Mouse (Mus musculus): ENCODE data around the gene Mif4gd.
"Not testable (repeated sequence)": the region's sequence is repeated elsewhere in the genome, so short reads cannot be mapped to it uniquely, and the experiment has no call there.

Mif4gd gene

DNA sequence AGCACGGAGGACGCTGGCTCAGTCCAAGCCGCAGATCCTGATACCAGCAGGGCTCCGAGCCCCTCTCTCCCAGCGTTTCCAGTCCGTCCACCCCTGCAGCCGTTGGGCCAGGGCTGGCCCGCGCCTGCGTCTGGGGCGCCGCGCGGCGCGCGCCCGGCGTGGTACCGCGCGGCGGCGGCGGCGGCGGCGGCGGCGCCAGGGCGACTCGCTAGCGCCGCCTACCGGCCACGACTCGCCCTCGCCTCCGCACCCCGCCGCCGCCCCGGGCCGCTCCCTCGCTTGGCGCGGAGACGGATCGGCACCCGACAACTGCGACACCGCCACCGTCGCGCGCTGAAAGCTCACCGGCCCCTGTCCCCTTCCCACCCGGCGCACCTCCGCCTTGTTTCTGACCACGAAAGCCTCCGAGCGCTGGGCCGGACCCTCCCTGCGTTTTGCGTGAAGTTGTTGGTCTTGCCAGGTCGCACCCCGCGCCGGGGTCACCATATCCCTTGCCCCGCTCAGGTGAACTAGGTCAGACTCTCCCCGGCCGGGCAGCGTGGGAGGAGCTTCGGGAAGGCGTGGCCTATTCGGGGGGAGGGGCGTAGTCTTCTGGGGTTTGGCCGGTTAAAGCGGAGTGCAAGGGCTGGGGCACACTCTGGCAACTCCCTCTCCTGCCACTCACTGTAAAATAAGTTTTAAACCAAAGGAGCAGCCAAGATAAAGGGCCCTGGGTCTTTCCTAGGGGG lies at the start of gene Mif4gd:
Mif4gd (minus strand) TSS at position 560 of the 728 bp plus-strand sequence.
- no peak for DNase-seq (ENCODE audit: extremely low read depth, low read depth, low spot score)

DNA sequence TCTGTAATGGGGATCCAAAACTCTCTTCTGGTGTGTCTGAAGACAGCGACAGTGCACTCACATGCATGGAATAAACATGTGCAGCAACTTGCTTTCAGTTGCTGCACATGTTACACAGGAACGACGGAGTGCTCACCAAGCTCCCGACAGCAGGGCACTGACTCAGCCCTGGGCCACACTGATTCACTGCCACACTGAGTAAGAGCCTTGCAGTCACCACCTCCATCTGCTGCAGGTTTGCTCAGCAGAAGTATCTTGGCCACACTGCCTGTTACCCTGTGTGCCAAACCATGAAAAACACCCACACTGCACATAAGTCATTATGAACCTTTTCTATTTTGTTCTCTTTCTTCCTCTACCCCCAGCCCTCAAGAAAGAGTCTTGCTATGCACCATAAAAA lies 47.6 kb upstream of the Mif4gd start:
- DNase-seq (ENCODE audit: extremely low read depth, low read depth, low spot score) = no peak

- DNase-seq (ENCODE audit: extremely low read depth, low read depth, low spot score) = no peak
Observed at GRCm38 (mm10) chr11:115658521-115658920, 45.8 kb upstream of the Mif4gd start.

GRCm38 (mm10) chr11:115654128-115654527 lies 41.4 kb upstream of the Mif4gd start:
- no peak for DNase-seq (ENCODE audit: extremely low read depth, low read depth, low spot score)

GRCm38 (mm10) chr11:115653194-115653593 lies 40.4 kb upstream of the Mif4gd start:
- DNase-seq (ENCODE audit: extremely low read depth, low read depth, low spot score) = no peak

GRCm38 (mm10) chr11:115651680-115652079 lies 38.9 kb upstream of the Mif4gd start:
- DNase-seq (ENCODE audit: extremely low read depth, low read depth, low spot score) = no peak

DNA sequence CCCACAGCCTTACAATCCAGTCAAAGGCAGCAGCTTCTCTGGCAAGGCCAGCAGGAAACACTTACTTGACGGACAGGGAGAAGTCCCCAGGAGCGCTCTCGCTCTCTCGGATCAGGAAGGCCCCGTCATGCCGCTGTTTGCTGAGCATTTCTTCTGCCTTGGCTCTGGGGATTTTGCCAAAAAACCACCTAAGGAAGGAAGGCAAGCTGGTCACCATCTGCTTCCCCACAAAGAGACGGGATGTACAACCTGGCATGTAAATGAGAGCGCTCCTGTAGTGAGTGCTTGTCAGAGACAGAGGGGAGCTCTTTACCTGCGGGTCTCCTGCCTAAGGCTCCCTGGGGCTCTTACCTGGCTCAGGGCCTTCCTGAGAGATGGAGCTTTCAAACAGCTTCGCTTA lies 36.9 kb upstream of the Mif4gd start:
- no peak for DNase-seq (ENCODE audit: extremely low read depth, low read depth, low spot score)

- no peak for DNase-seq (ENCODE audit: extremely low read depth, low read depth, low spot score)
Observed at GRCm38 (mm10) chr11:115647459-115647858, 34.7 kb upstream of the Mif4gd start.

GRCm38 (mm10) chr11:115646439-115646838 lies 33.7 kb upstream of the Mif4gd start:
- DNase-seq (ENCODE audit: extremely low read depth, low read depth, low spot score) = no peak

DNA sequence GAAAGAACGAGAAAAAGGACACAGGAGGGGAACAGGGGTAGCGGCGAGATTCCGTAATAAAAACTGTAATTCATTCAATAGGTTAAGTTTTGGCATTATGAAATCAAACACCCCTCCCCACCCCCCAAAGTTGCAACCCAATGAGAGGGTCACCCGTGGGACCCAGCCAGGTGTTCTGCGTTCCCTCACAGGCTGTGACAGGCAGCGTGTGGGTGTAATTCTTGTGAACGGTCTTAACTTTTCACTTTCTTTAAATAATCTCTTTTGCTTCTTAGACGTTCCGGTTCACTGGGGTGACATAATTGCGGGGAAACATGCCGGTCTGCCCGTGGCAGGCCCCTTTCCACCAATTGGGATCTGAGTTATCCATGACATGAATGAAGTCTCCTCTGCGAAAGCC lies 32.7 kb upstream of the Mif4gd start:
- not testable (repeated sequence) for DNase-seq (ENCODE audit: extremely low read depth, low read depth, low spot score)

GRCm38 (mm10) chr11:115644308-115644707 lies 31.5 kb upstream of the Mif4gd start:
- DNase-seq (ENCODE audit: extremely low read depth, low read depth, low spot score) = no peak

GRCm38 (mm10) chr11:115643265-115643664 lies 30.5 kb upstream of the Mif4gd start:
- no peak for DNase-seq (ENCODE audit: extremely low read depth, low read depth, low spot score)

DNA sequence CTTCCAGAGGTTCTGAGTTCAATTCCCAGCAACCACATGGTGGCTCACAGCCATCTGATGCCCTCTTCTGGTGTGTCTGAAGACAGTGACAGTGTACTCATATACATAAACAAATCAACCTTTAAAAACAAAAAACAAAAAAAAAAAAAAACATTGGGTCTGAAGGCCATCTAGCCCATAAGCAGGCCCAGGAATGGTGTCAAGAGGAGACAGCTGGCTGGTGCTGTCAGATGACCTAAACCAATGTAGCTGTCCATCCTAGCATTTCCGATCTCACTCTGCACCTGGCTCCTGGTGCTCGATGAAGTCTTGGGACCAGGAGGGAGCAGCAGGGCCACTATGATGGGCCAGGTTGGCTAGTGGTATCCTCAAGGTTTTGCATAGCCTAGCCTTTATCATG lies 29.9 kb upstream of the Mif4gd start:
- DNase-seq (ENCODE audit: extremely low read depth, low read depth, low spot score) = no peak

DNA sequence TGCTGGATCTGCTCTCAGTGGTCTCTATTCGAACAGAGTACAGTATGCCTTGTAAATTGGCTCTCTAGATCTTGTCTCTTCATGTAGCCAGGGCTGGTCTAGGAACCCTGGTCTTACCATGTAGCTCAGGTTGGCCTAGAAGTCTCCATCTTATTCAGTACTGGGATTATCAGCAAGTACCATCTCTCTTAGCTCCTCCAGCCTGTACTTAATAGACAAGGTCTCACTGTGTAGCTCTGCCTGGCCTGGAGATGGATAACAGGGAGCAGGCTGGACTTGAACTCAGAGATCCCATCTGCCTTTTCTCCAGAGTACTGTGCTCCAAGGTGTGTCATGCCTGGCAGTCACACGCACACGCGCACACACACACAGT lies 28.9 kb upstream of the Mif4gd start:
- DNase-seq (ENCODE audit: extremely low read depth, low read depth, low spot score) = no peak

GRCm38 (mm10) chr11:115640978-115641663 lies 28.4 kb upstream of the Mif4gd start:
- DNase-seq (ENCODE audit: extremely low read depth, low read depth, low spot score) = no peak

DNA sequence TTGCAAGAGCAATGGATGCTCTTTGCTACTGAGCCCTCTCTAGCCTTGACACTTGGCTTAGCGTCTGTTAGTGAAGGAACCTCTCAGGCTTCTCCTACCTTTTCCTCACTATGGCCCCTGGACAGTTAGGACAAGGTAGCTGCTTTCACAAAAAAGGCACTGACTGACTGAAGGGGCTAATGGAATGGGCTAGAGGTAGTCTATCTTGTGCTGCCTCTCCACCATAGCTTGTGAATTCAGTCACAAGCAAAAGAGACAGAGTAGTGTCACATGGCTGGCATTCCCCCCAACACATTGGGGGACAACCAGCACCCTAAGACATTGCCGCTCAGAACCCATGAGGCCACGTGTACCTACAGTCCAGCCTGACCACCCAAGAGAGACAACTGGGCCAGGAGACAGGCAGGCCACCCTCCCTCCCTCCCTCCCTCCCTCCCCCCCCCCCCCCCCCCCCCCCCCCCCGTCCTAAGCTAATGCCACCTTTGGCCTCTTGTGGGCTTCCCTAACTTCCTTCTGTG lies 27.6 kb upstream of the Mif4gd start:
- DNase-seq (ENCODE audit: extremely low read depth, low read depth, low spot score) = no peak

DNA sequence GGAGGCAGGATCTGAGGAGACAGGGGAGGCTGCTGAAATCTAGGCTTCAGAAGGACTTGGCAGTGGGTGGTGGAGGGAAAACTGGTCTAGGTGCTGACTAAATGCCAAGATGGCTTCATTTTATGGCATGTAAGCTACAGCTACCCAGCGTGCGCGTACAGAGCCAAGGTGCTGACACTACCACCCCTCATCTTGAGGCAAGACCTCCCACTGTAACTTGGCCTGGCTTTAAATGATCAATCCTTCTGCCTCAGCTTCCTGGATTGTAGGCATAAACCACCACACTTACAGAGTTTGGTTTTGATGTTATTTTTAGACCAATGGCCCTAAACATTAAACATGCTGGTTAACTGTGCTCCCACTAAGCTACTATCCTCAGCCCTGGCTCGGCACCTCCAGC lies 26.8 kb upstream of the Mif4gd start:
- no peak for DNase-seq (ENCODE audit: extremely low read depth, low read depth, low spot score)

DNA sequence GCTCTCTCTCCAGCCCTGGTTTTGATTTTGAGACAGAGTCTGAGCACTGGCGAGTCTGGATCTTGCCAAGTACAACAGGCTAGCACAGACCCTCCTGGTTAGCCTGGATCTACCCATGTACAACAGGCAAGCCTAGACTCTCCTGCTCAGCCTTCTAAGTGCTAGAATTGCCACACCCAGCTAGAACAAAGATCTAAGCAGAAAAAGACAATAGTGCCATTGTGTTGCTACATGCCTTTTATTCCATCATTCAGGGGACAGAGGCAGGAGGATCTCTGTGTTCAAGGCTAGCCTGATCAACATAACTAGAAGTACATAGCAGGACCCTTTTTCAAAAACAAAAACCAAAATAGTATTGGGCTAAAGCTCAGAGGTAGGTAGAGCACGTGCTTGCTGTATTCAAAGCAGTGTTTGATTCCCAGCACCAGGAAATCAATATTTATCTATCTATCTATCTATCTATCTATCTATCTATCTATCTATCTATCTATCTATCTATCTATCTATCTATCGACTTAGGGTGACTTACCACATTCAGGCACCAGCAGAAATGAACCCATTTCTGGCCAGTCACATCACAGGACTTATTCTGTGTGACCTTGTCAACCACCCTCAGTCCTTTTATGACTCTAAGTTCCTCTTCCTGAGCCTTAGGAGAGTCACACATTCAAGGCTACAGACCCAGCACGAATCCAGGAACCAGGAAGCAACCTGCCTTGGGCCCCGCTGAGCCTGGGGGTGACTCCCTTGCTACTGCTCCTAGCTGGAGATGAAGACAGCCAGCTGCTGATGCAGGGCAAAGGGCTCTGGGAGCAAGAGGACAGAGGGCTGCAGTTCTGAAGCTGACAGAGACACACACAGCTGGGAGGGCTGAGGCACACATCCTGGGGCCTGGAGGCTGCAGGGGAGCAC lies 26.0 kb upstream of the Mif4gd start:
- DNase-seq (ENCODE audit: extremely low read depth, low read depth, low spot score) = no peak

DNA sequence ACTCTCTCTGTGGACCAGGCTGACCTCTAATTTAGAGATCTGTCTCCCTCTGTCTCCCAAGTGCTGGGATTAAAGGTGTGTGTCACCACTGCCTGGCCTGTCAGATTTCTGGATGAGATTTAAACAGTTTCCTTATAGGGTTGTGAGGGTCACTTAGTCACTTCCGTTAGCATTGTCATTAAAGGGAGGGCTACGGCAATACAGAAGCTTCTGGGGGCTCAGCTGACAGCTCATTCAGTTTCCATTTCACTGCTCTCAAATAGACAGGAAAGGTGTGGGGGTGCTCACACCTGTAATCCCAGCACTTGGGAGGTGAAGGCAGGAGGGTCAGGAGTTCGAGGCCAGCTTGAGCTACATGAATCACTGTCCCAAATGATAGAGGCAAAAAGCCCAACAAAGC lies 24.2 kb upstream of the Mif4gd start:
- DNase-seq (ENCODE audit: extremely low read depth, low read depth, low spot score) = no peak

- DNase-seq (ENCODE audit: extremely low read depth, low read depth, low spot score) = no peak
Observed at GRCm38 (mm10) chr11:115635484-115635883, 22.7 kb upstream of the Mif4gd start.

- no peak for DNase-seq (ENCODE audit: extremely low read depth, low read depth, low spot score)
Observed at GRCm38 (mm10) chr11:115635041-115635440, 22.3 kb upstream of the Mif4gd start.

All from fat pad, adult 2 months (tissue).